Mouse (Mus musculus): ENCODE results near the gene Cd46.

DNA sequence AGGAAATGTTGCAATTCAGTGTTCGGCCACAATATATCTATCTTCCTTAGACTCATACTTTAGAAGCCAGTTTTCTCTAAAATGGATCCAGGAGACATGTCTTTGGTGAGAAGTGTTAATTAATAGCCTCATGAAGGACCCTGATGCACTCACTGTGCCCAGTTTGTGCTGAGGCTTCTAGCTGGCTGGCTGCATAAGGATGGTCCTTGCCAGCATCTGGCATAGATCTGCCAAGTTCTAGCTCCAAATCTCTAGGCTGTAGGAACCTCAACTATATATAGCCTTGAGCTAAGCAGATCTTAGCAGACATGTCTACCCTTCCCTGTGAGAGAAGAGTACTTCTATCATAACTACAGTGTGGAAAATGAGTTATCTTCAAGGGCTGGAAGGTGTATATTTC, 68.2 kb downstream of the Cd46 start:
- TF ChIP-seq MAFK (IDR thresholded peaks at IDR 0.05; ENCODE audit: insufficient read depth, low read depth, low read length) (no peak), HCFC1 (IDR thresholded peaks at IDR 0.05; ENCODE audit: borderline replicate concordance, insufficient read depth, low read length) (no peak), ZC3H11A (IDR thresholded peaks at IDR 0.05; ENCODE audit: borderline replicate concordance, low read depth, low read length) (no peak)

Measured in ES-E14 (cell line).